Mouse (Mus musculus) cortical plate, adult 2 months (tissue): ENCODE data around the gene Bbs9. TPM values are rescaled to one million over a fixed set of nuclear protein-coding genes. Genes with fewer than 3 reads are reported as not detected.
"Not testable (repeated sequence)": the region's sequence is repeated elsewhere in the genome, so short reads cannot be mapped to it uniquely, and the experiment has no call there.

Experiments used
- H3K27ac ChIP-seq: fragments of 200-500 bp; 2 replicates; pipeline ENCODE4 v1.5.1; 2012; ENCODE audit warnings: low read length, control low read depth, inconsistent platforms; ENCODE audit not compliant: insufficient read depth
- H3K4me1 ChIP-seq: fragments of 200-500 bp; 2 replicates; pipeline ENCODE4 v1.6.1; 2011; ENCODE audit warnings: low read length; ENCODE audit not compliant: control insufficient read depth, insufficient read depth
- H3K4me3 ChIP-seq: fragments of 200-500 bp; 2 replicates; pipeline ENCODE4 v1.5.1; 2011; ENCODE audit warnings: mild to moderate bottlenecking, low read length, control low read depth; ENCODE audit not compliant: insufficient read depth
- CTCF ChIP-seq: fragments of 200-500 bp; IDR thresholded peaks from 2 replicates; pipeline ENCODE4 v1.5.1; 2011; ENCODE audit warnings: mild to moderate bottlenecking, control low read depth, low read length; ENCODE audit not compliant: insufficient read depth; ENCODE audit errors: extremely low read depth
- POLR2A ChIP-seq: fragments of 200-500 bp; IDR thresholded peaks from 2 replicates; pipeline ENCODE4 v1.6.1; 2011; ENCODE audit warnings: mild to moderate bottlenecking, low read length, control low read depth; ENCODE audit not compliant: insufficient read depth; ENCODE audit errors: extremely low read depth
- polyA plus RNA-seq: library from polyadenylated mRNA; depleted of rRNA; stranded (reverse); fragments of >200 nt; gene quantifications from 2 replicates; pipeline ENCODE4 v1.2.3, GENCODE M21; 2012

Bbs9 gene
- polyA plus RNA-seq, 1 experiment, result 17.9 TPM

GRCm38 (mm10) chr9:22829212-22829960 lies 353.9 kb downstream of the Bbs9 start:
- TF ChIP-seq CTCF (no peak), POLR2A (no peak)
- no peak overlapping the region for H3K4me3 ChIP-seq
- no peak overlapping the region for H3K27ac ChIP-seq
- H3K4me1 ChIP-seq, result 0 out of 2 replicates have a peak, but pooled peaks cover 2% of the 10 kb centered on the region

- Histone ChIP-seq H3K4me3 (no peak overlapping the region), H3K27ac (no peak overlapping the region), H3K4me1 (no peaks in the 10 kb centered on the region)
- no peak for TF ChIP-seq CTCF
- TF ChIP-seq POLR2A, result no peak
Measured at GRCm38 (mm10) chr9:22834994-22835512, 359.5 kb downstream of the Bbs9 start.

GRCm38 (mm10) chr9:22837000-22837399 lies 361.5 kb downstream of the Bbs9 start:
- H3K4me3 ChIP-seq, result no peak overlapping the region
- H3K27ac ChIP-seq, result no peak overlapping the region
- no peak for TF ChIP-seq CTCF
- TF ChIP-seq POLR2A, result no peak
- no peaks in the 10 kb centered on the region for H3K4me1 ChIP-seq

GRCm38 (mm10) chr9:22837702-22838210 lies 362.2 kb downstream of the Bbs9 start:
- Histone ChIP-seq H3K4me1 (no peaks in the 10 kb centered on the region), H3K4me3 (no peak overlapping the region), H3K27ac (no peak overlapping the region)
- no peak for TF ChIP-seq POLR2A
- no peak for TF ChIP-seq CTCF

- H3K4me3 ChIP-seq, result no peak overlapping the region
- TF ChIP-seq POLR2A, result no peak
- no peak for TF ChIP-seq CTCF
- no peak overlapping the region for H3K27ac ChIP-seq
- no peaks in the 10 kb centered on the region for H3K4me1 ChIP-seq
Measured at GRCm38 (mm10) chr9:22846048-22846447, 370.5 kb downstream of the Bbs9 start.

- Histone ChIP-seq H3K27ac (no peak overlapping the region), H3K4me3 (no peak overlapping the region), H3K4me1 (no peaks in the 10 kb centered on the region)
- TF ChIP-seq CTCF (no peak), POLR2A (no peak)
Measured at GRCm38 (mm10) chr9:22846783-22847182, 371.3 kb downstream of the Bbs9 start.

GRCm38 (mm10) chr9:22848800-22849199 lies 373.3 kb downstream of the Bbs9 start:
- no peak overlapping the region for H3K4me3 ChIP-seq
- TF ChIP-seq CTCF (no peak), POLR2A (no peak)
- H3K4me1 ChIP-seq, result no peaks in the 10 kb centered on the region
- no peak overlapping the region for H3K27ac ChIP-seq

GRCm38 (mm10) chr9:22849212-22849611 lies 373.7 kb downstream of the Bbs9 start:
- no peak overlapping the region for H3K27ac ChIP-seq

GRCm38 (mm10) chr9:22869147-22869546 lies 393.6 kb downstream of the Bbs9 start:
- H3K4me3 ChIP-seq, H3K4me1 ChIP-seq, H3K27ac ChIP-seq: not testable (repeated sequence)

More at GRCm38 (mm10) chr9:22849212-22849611, 373.7 kb downstream of the Bbs9 start:
- no peaks in the 10 kb centered on the region for H3K4me1 ChIP-seq
- TF ChIP-seq CTCF, result no peak
- no peak for TF ChIP-seq POLR2A
- H3K4me3 ChIP-seq, result no peak overlapping the region

- TF ChIP-seq CTCF (no peak), POLR2A (no peak)
- no peaks in the 10 kb centered on the region for H3K4me1 ChIP-seq
- H3K4me3 ChIP-seq, result no peak overlapping the region
- no peak overlapping the region for H3K27ac ChIP-seq
Measured at GRCm38 (mm10) chr9:22870661-22871060, 395.1 kb downstream of the Bbs9 start.
